15 mouse cellular contexts compared by ENCODE assay signal in the genomic region with DNA sequence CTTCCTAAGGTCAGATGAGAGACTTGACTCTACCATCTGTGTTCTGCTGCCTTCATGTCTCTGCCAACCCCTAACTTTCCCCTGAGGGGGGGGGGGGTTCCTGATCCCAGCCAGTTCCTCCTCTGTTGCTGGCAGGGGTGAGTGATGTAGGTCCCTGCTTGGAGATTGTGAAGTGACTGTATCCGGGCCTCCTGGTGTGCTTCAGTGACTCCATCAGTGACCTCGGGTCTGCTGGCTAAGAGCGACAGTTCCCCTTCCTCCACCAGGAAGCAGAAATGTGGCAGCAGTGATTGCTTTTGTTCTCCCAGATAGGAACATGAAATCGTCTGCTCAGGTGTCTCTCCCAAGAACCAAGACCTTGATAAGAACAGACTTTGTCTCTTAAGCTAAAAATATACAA. TPM values are rescaled to one million over a fixed set of nuclear protein-coding genes. Genes with fewer than 3 reads are reported as not detected.
A peak's percentile ranks its signal among the peaks of the same experiment; 100 is the strongest.
DNase-seq lines count a peak whose midpoint lies in the region; TF ChIP-seq lines count a peak whose summit lies in the region.
"Had no signal": no experiment of that assay in that cellular context is flagged by ENCODE, and none has a peak within 500 bp of the region (broad histone marks: within the 10 kb centered on the region; RNA-seq: fewer than 3 reads in every experiment).

No protein-coding gene starts in this region.

- no peak overlapping the region for H3K4me3 ChIP-seq in gastrocnemius, adult 2 months

- no peak overlapping the region for H3K27ac ChIP-seq in gastrocnemius, adult 2 months
- H3K27ac ChIP-seq: heart, embryonic 15.5 days; hindbrain, embryonic 14.5 days had no signal

- peak; percentile 13 for DNase-seq in gastrocnemius, adult 2 months
- DNase-seq in gastrocnemius, postnatal 10 days: no peak
- DNase-seq in kidney, postnatal 25 days: peak; percentile 39 to 64
- DNase-seq in kidney, adult 11 months: no peak
- DNase-seq in thymus, postnatal 14 days: peak; percentile 43
- no peak for DNase-seq in thymus, postnatal 10 days (ENCODE audit: low spot score in 2 of 2)
- no peak for DNase-seq in embryo, embryonic 9.5 days (ENCODE audit: extremely low spot score)
- no peak for DNase-seq in left cerebral cortex, adult 8-10 months (ENCODE audit: low spot score in 2 of 2)
- DNase-seq: cerebellum, adult 18-20 months; lung, embryonic 14.5 days had no signal

- intact Hi-C loops in gastrocnemius, adult 2 months (cut with DNase I): no loop called here

- TF ChIP-seq CTCF in gastrocnemius, adult 2 months (IDR thresholded peaks at IDR 0.05): peak; percentile 32; the same call in 1 of the 2 replicates

RNA-seq across cellular contexts. Expression of a gene that starts 0.8 kb away (rescaled TPM):
- not detected for total RNA-seq in gastrocnemius, adult 2 months (2021)
- under 1 TPM in 1 of 2 experiments, not detected in 1; 0.41 TPM for total RNA-seq in gastrocnemius, postnatal 10 days (2021)
- 1 to 10 TPM in 3 of 4 experiments, under 1 TPM in 1; 0.95 to 2.3 (median 1.9) TPM for total RNA-seq in left cerebral cortex, adult 8-10 months (2022)
- total RNA-seq: gastrocnemius, postnatal 4 days had no signal

RNA-seq across cellular contexts. Expression of a gene that starts 12.6 kb away (rescaled TPM):
- not detected for total RNA-seq in gastrocnemius, adult 2 months (2021)
- total RNA-seq in gastrocnemius, postnatal 10 days (2021): under 1 TPM in 1 of 2 experiments, not detected in 1; 0.29 TPM
- total RNA-seq in left cerebral cortex, adult 8-10 months (2022): not detected
- total RNA-seq: gastrocnemius, postnatal 4 days; left cerebral cortex, adult 18-20 months; megakaryocyte progenitor cell, adult 5-6 weeks had no signal

RNA-seq across cellular contexts. Expression of a gene that starts 22.5 kb away (rescaled TPM):
- total RNA-seq in gastrocnemius, adult 2 months (2021): not detected
- total RNA-seq in gastrocnemius, postnatal 10 days (2021): not detected
- under 1 TPM in 3 of 4 experiments, not detected in 1; 0.30 to 0.91 (median 0.91) TPM for total RNA-seq in left cerebral cortex, adult 8-10 months (2022)
- total RNA-seq: gastrocnemius, postnatal 4 days; megakaryocyte progenitor cell, adult 5-6 weeks had no signal

RNA-seq across cellular contexts. Expression of a gene that starts 22.8 kb away (rescaled TPM):
- total RNA-seq in gastrocnemius, adult 2 months (2021): 1 to 10 TPM; 3.7 to 7.5 TPM
- total RNA-seq in gastrocnemius, postnatal 10 days (2021): 1 to 10 TPM; 4.5 to 9.7 TPM
- 10 to 100 TPM in 2 of 4 experiments, 1 to 10 TPM in 2; 8.4 to 13.0 (median 10.4) TPM for total RNA-seq in left cerebral cortex, adult 8-10 months (2022)

RNA-seq across cellular contexts. Expression of a gene that starts 23.0 kb away (rescaled TPM):
- total RNA-seq in gastrocnemius, adult 2 months (2021): under 1 TPM; 0.41 to 0.70 TPM
- total RNA-seq in gastrocnemius, postnatal 10 days (2021): under 1 TPM; 0.47 to 0.54 TPM
- total RNA-seq in left cerebral cortex, adult 8-10 months (2022): 1 to 10 TPM; 3.1 to 6.1 (median 4.1) TPM
- total RNA-seq: megakaryocyte progenitor cell, adult 5-6 weeks had no signal

Comparison
In these comparisons a context has a peak if more than half of its experiments do, and no peak if none do; other contexts are left out.
1. DNase-seq: peak in gastrocnemius, adult 2 months (single experiment), kidney, postnatal 25 days (2 of 2) and thymus, postnatal 14 days (single experiment); none in gastrocnemius, postnatal 10 days (single experiment), kidney, adult 11 months (single experiment), thymus, postnatal 10 days (0 of 2), embryo, embryonic 9.5 days (single experiment) and left cerebral cortex, adult 8-10 months (0 of 2).